Mouse (Mus musculus) limb, embryonic 12.5 days (tissue): ENCODE measurements around the gene Card14. TPM values are rescaled to one million over a fixed set of nuclear protein-coding genes. Genes with fewer than 3 reads are reported as not detected.
A peak's percentile ranks its signal among the peaks of the same experiment; 100 is the strongest.
"Not testable (repeated sequence)": the region's sequence is repeated elsewhere in the genome, so short reads cannot be mapped to it uniquely, and the experiment has no call there.

Experiments
- ATAC-seq: fragments of 200-750 bp; cut with Nextera tagmentation; 2 replicates; pipeline ENCODE4 v1.8.0; 2017; ENCODE audit warnings: low read depth, moderate TSS enrichment; ENCODE audit not compliant: insufficient number of reproducible peaks, insufficient read depth, low FRiP score, low TSS enrichment
- H3K27ac ChIP-seq: fragments of 300-500 bp; sonication (generic); 2 replicates; pipeline ENCODE4 v1.5.1; 2016; ENCODE audit warnings: mild to moderate bottlenecking, moderate library complexity
- H3K27me3 ChIP-seq: fragments of 300-500 bp; sonication (generic); 2 replicates; pipeline ENCODE4 v1.6.1; 2016; ENCODE audit warnings: mild to moderate bottlenecking, moderate library complexity
- H3K36me3 ChIP-seq: fragments of 300-500 bp; sonication (generic); 2 replicates; pipeline ENCODE4 v1.6.1; 2016; ENCODE audit warnings: mild to moderate bottlenecking, moderate library complexity
- H3K4me1 ChIP-seq: fragments of 300-500 bp; sonication (generic); replicated peaks from 2 replicates; pipeline ENCODE4 v1.6.1; 2016
- H3K4me2 ChIP-seq: fragments of 300-500 bp; sonication (generic); 2 replicates; pipeline ENCODE4 v1.6.1; 2016; ENCODE audit warnings: mild to moderate bottlenecking, moderate library complexity
- H3K4me3 ChIP-seq: fragments of 300-500 bp; sonication (generic); replicated peaks from 2 replicates; pipeline ENCODE4 v1.5.1; 2016; ENCODE audit warnings: mild to moderate bottlenecking
- H3K9ac ChIP-seq: fragments of 300-500 bp; sonication (generic); replicated peaks from 2 replicates; pipeline ENCODE4 v1.6.1; 2016; ENCODE audit warnings: mild to moderate bottlenecking, moderate library complexity
- H3K9me3 ChIP-seq: fragments of 300-500 bp; sonication (generic); 2 replicates; pipeline ENCODE4 v1.6.1; 2016; ENCODE audit warnings: mild to moderate bottlenecking, moderate library complexity
- WGBS: fragments of 180-500 bp; shearing (Covaris S2); methylation state at CpG from one replicate; pipeline ENCODE4 v1.1.7; 2016; 5-methylcytosine and 5-hydroxymethylcytosine counted together
- polyA plus RNA-seq: library from polyadenylated mRNA; unstranded; fragments of >200 nt; fragmentation: Nextera tagmentation; extraction: Ambion mirVana; gene quantifications from 2 replicates; pipeline ENCODE4 v1.2.1, GENCODE M21; 2016

Gene Card14
- polyA plus RNA-seq, 1 experiment from 2014 or later, result 0.56 TPM

DNA sequence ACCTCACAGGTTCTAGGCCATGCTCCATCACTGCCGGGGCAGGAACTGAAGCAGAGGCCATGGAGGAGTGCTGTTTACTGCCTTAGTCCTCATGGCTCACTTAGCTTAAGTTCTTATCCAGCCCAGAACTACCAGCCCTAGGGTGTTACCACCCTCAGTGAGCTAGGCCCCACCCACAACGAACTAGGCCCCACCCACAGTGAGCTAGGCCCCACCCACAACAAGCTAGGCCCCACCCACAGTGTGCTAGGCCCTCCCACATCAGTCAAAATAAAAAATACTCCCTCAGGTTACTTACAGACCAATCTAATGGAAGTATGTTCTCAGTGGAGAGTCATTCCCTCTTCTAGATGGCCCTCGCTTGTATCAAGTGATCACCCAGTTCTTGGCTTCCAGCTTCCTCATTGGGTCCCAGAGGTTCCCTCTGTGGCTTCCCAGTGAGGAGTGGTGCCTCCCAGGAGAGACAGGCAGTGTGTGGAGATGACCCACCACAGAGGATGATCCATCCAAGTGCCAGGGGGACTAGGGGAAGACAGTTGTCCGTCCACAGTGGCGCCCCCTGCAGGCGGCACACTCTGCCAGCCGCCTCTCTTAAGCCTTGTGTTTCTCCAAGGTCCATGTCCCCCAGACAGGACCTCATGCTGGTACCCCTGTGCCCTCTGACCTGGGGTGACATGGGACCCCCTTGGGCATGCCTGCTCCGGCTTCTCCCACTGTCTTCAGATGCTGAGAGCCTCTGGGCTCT is 34.2 kb upstream of the Card14 start:
- WGBS, result 84% methylated on average over 8 of the region's 8 CpGs
- Histone ChIP-seq H3K27me3 (no peaks in the 10 kb centered on the region), H3K4me3 (no peak overlapping the region), H3K4me1 (peaks cover 6% of the 10 kb centered on the region), H3K4me2 (no peak overlapping the region), H3K9ac (no peak overlapping the region), H3K27ac (no peak overlapping the region), H3K36me3 (peaks cover 55% of the 10 kb centered on the region), H3K9me3 (no peaks in the 10 kb centered on the region)
- no peak for ATAC-seq

DNA sequence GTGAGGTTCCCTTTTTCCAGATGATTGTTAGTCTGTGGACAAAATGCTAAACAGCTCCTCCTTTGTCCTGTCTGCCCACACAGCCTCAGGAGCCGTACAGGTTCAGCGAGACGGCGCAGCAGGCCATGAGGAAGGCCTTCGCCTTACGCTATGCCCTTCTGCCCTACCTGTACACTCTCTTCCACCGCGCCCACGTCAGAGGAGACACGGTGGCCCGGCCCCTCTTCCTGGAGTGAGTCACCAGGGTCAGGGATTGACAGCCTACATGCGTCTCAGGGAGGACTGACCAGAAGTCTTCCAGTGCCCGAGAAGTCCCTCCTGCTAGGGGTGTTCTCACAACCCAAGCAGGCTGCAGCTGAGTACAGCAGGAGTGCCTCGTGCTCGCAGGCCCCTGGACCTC is 26.5 kb upstream of the Card14 start:
- H3K9me3 ChIP-seq, result no peaks in the 10 kb centered on the region
- H3K9ac ChIP-seq, result no peak overlapping the region
- WGBS, result 89% methylated on average over 15 of the region's 15 CpGs
- no peaks in the 10 kb centered on the region for H3K4me1 ChIP-seq
- no peak for ATAC-seq
- peaks cover 78% of the 10 kb centered on the region for H3K36me3 ChIP-seq
- H3K4me2 ChIP-seq, result no peak overlapping the region
- no peak overlapping the region for H3K27ac ChIP-seq
- H3K4me3 ChIP-seq, result no peak overlapping the region
- H3K27me3 ChIP-seq, result no peaks in the 10 kb centered on the region

DNA sequence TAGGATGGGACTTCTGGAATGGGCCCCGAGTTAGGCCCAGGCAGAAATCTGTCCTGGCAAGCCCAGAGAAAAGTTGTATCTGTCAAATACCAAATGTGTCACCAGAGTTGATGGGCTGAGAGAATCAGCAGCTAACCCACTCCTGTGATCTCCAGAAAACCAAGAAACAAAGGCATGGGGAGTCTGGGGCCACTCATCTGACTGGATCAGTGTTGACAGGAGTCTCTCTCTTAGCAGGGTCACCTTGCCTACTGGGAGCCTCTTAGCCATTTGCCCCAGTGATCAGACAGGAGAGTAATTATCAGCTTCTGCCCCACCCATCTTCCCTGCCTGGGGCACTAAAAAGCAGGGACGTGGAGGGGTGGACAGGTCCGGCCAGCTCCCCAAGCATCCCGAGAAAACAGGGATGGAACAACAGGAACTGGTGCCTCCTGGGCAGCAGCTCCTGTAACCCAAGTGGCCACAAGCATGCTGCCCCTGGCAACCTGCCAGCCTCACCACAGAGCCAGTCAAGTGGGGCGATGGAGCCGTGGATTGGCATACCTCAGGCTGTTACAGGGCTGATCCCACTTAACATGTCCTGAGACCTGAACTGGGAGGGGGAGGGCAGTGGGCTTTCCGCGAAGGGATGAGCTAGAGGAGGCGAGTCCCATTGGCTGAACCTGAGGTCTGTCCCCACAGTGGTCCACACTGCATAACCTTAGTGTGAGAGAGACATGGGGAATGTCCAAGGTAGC is 21.6 kb upstream of the Card14 start:
- Histone ChIP-seq H3K36me3 (peaks cover 91% of the 10 kb centered on the region), H3K27ac (peak overlapping the region; percentile 45; the same call in 1 of the 2 replicates), H3K4me2 (no peak overlapping the region), H3K9ac (peak overlapping the region; percentile 27; the same call in 1 of the 2 replicates), H3K4me3 (no peak overlapping the region), H3K9me3 (no peaks in the 10 kb centered on the region), H3K4me1 (no peaks in the 10 kb centered on the region), H3K27me3 (no peaks in the 10 kb centered on the region)
- 54% methylated on average over 9 of the region's 9 CpGs for WGBS
- no peak for ATAC-seq

DNA sequence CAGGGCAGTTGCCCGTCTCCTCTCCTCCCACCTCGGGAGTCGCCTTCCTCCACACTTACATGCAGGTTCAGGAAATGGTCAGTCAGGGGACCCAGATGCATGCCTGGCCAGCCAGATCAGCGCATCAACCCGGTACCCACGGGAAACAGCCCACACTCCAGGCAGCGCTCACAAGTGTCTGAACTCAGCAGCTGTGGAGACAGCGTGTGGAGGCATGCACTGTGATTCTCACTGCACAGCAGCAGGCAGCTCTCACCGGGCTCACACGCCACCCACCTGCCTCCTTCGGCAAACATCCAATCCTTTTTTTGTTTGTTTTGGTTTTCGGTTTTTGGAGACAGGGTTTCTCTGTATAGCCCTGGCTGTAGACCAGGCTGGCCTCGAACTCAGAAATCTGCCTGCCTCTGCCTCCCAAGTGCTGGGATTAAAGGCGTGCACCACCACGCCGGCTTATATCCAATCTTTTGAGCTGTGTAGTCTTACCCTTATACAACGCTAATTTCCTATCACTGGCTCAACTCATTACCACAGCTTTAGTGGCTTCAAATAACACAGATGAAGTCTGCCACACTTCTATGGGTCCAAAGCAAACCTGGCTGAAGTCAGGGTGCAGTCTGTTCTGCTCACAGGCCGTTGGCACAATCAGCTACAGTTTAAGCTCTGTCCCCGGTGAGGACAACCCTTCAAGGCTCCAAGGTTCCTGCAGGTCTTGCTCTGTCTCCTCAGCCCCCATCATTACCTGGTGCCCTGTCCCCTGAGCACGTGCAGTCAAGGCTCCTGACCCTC is 20.2 kb upstream of the Card14 start:
- WGBS, result 89% methylated on average over 20 of the region's 20 CpGs
- Histone ChIP-seq H3K4me3 (no peak overlapping the region), H3K27ac (no peak overlapping the region), H3K4me2 (no peak overlapping the region), H3K4me1 (no peaks in the 10 kb centered on the region), H3K36me3 (peaks cover 95% of the 10 kb centered on the region), H3K27me3 (no peaks in the 10 kb centered on the region), H3K9me3 (no peaks in the 10 kb centered on the region), H3K9ac (no peak overlapping the region)
- ATAC-seq, result no peak

DNA sequence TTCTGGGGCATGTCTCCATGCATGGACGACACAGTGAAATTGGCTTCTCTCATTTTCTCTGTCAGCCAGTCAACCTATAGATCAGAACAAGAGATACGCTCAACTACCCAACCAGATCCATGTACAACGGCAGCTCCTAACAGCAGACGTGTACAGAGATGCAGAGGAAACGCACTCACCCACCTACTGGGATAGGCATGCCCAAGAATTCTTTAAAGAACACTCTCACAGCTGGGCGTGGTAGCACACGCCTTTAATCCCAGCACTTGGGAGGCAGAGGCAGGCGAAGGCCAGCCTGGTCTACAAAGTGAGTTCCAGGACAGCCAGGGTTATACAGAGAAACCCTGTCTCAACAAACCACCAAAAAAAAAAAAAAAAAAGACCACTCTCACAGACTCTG is 14.7 kb upstream of the Card14 start:
- not testable (repeated sequence) for H3K4me2 ChIP-seq, H3K9me3 ChIP-seq, H3K27me3 ChIP-seq, H3K27ac ChIP-seq, H3K4me3 ChIP-seq, H3K9ac ChIP-seq, ATAC-seq, H3K4me1 ChIP-seq
- 90% methylated on average over 8 of the region's 8 CpGs for WGBS
- H3K36me3 ChIP-seq, result peaks cover 98% of the 10 kb centered on the region

DNA sequence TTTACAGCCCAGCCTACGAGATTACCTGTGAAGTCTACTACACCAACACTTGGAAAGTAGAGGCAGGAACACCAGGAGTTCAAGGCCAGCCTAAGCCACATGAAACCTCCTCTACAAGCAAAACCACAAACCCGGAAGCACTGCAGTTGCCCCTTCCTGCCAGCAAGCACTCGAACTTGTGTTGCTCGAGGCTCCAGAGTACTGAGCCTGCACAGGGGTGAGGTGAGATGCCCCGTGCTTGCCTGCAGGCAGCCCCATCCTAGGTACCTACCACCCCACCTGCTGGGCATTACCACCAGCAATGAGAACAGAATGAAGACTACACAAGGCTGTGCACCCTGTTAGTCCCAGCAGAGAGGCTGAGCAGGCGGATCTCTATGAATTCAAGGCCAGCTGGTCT is 9.6 kb upstream of the Card14 start:
- Histone ChIP-seq H3K9me3 (no peaks in the 10 kb centered on the region), H3K27me3 (peaks cover 3% of the 10 kb centered on the region; the same call in 1 of the 2 replicates), H3K27ac (no peak overlapping the region), H3K4me2 (peak overlapping the region; percentile 86; the same call in 1 of the 2 replicates), H3K36me3 (peaks cover 52% of the 10 kb centered on the region), H3K4me3 (0 out of 2 replicates have a peak overlapping the region, but pooled peaks have one; percentile 97), H3K4me1 (peaks cover 18% of the 10 kb centered on the region), H3K9ac (no peak overlapping the region)
- no peak for ATAC-seq
- WGBS, result 85% methylated on average over 6 of the region's 6 CpGs

DNA sequence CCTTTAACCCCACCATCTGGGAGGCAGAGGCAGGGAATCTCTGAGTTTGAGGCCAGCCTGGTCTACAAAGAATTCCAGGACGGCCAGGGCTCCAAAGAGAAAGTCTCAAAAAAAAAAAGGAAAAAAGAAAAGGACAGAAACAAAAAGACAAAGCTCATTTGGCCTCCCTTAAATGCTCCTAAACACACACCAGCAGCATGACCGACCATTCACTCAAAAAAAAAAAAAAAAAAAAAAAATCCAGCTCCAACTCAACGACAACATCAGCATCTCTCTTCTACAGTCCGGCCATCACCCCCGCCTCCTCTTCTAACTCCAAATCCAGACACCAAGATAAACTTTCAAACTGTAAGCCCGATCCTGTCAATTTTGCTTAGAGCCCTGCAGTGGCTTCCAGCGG is 8.7 kb upstream of the Card14 start:
- H3K4me3 ChIP-seq, result peak overlapping the region; percentile 97
- 18% methylated on average over 7 of the region's 7 CpGs for WGBS
- H3K36me3 ChIP-seq, result peaks cover 43% of the 10 kb centered on the region
- peak overlapping the region; percentile 98 for H3K9ac ChIP-seq
- no peaks in the 10 kb centered on the region for H3K9me3 ChIP-seq
- peaks cover 18% of the 10 kb centered on the region for H3K4me1 ChIP-seq
- ATAC-seq, result no peak
- peaks cover 8% of the 10 kb centered on the region; the same call in 1 of the 2 replicates for H3K27me3 ChIP-seq
- H3K4me2 ChIP-seq, result peak overlapping the region; percentile 86
- H3K27ac ChIP-seq, result 0 out of 2 replicates have a peak overlapping the region, but pooled peaks have one; percentile 87

DNA sequence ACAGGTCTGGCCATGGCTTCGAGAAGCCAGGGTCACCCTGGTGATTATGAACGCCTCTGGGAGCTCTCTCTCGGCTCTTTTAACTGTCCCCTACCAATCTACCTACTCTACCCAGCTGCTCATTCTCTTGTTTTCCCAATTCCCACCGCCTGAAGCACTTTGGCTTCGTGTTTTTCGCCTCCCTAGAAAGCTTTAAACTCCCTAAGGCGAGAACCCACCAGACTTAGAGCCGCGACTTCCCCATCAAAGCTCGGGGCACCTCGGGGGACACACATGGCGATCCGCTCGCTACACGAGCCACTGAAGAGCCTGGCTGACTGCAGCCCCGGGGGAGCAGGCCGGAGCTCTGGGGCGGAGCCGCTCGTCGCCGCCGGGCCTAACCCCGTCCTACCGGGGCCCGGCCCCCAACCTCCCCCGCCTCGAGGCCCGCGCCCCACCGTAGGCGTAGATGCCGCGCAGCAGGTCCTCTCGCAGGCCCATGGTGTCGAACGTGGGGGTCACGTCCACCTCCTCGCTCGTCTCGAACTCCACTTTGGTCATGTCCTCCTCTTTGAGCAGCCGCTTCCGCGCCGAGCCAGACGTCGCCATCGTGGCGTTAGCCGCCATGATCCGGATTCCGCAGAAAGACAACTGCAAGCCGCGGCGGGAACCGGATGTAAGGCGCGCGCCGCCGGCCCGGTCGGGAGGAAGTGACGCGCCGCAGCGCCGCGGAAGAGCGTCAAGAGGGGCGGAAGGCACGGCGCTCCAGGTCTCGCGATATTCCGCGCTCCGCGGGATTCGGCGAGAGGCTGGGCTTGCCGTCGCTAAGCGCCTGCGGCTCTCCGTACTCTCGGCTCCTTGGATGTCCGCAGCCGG is 8.0 kb upstream of the Card14 start, which contains the start of gene Eif4a3:
Eif4a3 (minus strand) TSS at position 699 of the 855 bp plus-strand sequence.
- ATAC-seq, result peak; percentile 88
- H3K36me3 ChIP-seq, result peaks cover 36% of the 10 kb centered on the region
- peak within 1 kb of the TSS; percentile 97 for H3K4me3 ChIP-seq
- WGBS, result under 1% methylated on average over 89 of the region's 89 CpGs
- H3K27ac ChIP-seq, result peak within 1 kb of the TSS; percentile 87
- peak within 1 kb of the TSS; percentile 86 for H3K4me2 ChIP-seq
- no peaks in the 10 kb centered on the region for H3K9me3 ChIP-seq
- peaks cover 18% of the 10 kb centered on the region for H3K4me1 ChIP-seq
- peaks cover 15% of the 10 kb centered on the region for H3K27me3 ChIP-seq
- H3K9ac ChIP-seq, result peak within 1 kb of the TSS; percentile 98

DNA sequence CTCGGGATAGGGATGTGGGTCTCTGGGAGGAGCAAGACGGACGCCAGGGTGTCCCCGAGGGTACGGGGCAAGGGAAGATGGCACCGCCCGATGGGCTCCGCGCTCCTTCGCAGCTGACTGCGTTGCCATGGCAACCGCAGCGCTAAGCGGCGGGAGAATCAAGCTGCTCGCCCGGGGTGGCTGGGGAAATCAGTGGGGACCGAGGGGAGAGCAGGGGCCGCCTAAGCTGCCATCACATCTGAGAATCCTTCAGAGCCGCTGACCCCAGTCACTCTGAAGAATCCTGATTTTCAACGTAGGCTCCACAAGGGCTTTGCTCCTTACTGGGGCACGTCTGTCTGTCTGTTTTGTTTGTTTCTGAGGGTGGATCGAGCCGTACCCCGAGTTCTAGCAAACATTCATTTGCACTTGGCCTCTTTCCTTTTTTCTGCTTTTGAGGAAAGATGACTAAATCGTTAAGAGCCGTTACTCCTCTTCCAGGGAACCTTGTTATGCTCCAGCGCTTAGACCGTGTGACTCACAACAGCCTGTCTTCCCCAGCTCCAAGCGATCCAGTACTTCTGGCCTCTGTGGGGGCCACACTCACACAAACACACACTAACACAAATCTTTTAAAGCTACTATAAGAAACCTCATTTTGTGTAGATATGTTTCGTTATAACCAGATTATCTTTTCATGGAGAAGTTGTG is 7.2 kb upstream of the Card14 start:
- peak overlapping the region; percentile 98 for H3K9ac ChIP-seq
- ATAC-seq, result peak; percentile 42
- H3K27me3 ChIP-seq, result peaks cover 21% of the 10 kb centered on the region
- H3K36me3 ChIP-seq, result peaks cover 28% of the 10 kb centered on the region
- peak overlapping the region; percentile 87 for H3K27ac ChIP-seq
- WGBS, result 2% methylated on average over 31 of the region's 31 CpGs
- H3K4me2 ChIP-seq, result peak overlapping the region; percentile 86
- no peaks in the 10 kb centered on the region for H3K9me3 ChIP-seq
- H3K4me1 ChIP-seq, result peaks cover 18% of the 10 kb centered on the region
- peak overlapping the region; percentile 97 for H3K4me3 ChIP-seq

DNA sequence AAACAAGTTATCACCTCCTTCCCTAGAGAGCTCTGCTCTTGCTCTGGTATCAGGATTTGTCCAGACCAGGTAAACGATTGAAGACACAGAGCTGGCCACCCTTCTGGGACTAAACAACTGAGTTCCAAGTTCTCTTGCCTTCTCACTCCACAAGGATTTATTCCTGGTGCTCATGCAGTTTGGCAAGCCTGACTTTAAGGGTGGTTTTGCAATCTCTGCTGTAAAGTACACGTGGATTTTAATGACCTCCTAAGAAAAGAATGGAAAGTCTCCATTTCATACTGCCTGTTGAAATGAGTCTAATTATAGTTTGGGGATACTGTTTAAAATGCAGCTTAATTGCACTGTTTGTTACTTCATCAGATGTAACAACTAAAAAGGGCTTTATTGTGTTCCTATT is 6.6 kb upstream of the Card14 start:
- no peak overlapping the region; the same call in 1 of the 2 replicates for H3K4me3 ChIP-seq

More for the DNA sequence above, 6.6 kb upstream of the Card14 start:
- Histone ChIP-seq H3K36me3 (peaks cover 22% of the 10 kb centered on the region), H3K27ac (no peak overlapping the region), H3K27me3 (peaks cover 21% of the 10 kb centered on the region), H3K4me1 (peaks cover 18% of the 10 kb centered on the region), H3K9ac (no peak overlapping the region), H3K9me3 (no peaks in the 10 kb centered on the region), H3K4me2 (peak overlapping the region; percentile 86; the same call in 1 of the 2 replicates)
- WGBS, result 22% methylated on average over 2 of the region's 2 CpGs
- ATAC-seq, result no peak
